Mouse (Mus musculus) lung, postnatal 0 days (tissue): Measurements from ENCODE around the gene Rab8b. TPM values are rescaled to one million over a fixed set of nuclear protein-coding genes. Genes with fewer than 3 reads are reported as not detected.
"Not testable (repeated sequence)": the region's sequence is repeated elsewhere in the genome, so short reads cannot be mapped to it uniquely, and the experiment has no call there.

Experiments used
- ATAC-seq: fragments of 200-750 bp; cut with Nextera tagmentation; 2 replicates; pipeline ENCODE4 v1.8.0; 2017; ENCODE audit warnings: moderate library complexity
- DNase-seq: peaks from one replicate; pipeline ENCODE4 v3.0.0-alpha.2; 2016; ENCODE audit warnings: low spot score
- H3K27ac ChIP-seq: fragments of 300-500 bp; sonication (generic); 2 replicates; pipeline ENCODE4 v1.5.1; 2014; ENCODE audit warnings: antibody characterized with exemption, mild to moderate bottlenecking, low read length, mixed read lengths
- H3K27me3 ChIP-seq: fragments of 300-500 bp; sonication (generic); replicated peaks from 2 replicates; pipeline ENCODE4 v1.6.1; 2014; ENCODE audit warnings: low read length, mixed read lengths; ENCODE audit not compliant: insufficient read depth
- H3K36me3 ChIP-seq: fragments of 300-500 bp; sonication (generic); 2 replicates; pipeline ENCODE4 v1.6.1; 2014; ENCODE audit warnings: low read length, mixed read lengths; ENCODE audit not compliant: insufficient read depth
- H3K4me1 ChIP-seq: fragments of 300-500 bp; sonication (generic); 2 replicates; pipeline ENCODE4 v1.6.1; 2014; ENCODE audit warnings: antibody characterized with exemption, low read depth, low read length, mixed read lengths; ENCODE audit not compliant: insufficient read depth
- H3K4me2 ChIP-seq: fragments of 300-500 bp; sonication (generic); replicated peaks from 2 replicates; pipeline ENCODE4 v1.6.1; 2014; ENCODE audit warnings: low read depth, mild to moderate bottlenecking, low read length, moderate library complexity, mixed read lengths
- H3K4me3 ChIP-seq: fragments of 300-500 bp; sonication (generic); 2 replicates; pipeline ENCODE4 v1.5.1; 2014; ENCODE audit warnings: low read depth, low read length
- H3K9ac ChIP-seq: fragments of 300-500 bp; sonication (generic); replicated peaks from 2 replicates; pipeline ENCODE4 v1.6.1; 2014; ENCODE audit warnings: low read depth, mild to moderate bottlenecking
- H3K9me3 ChIP-seq: fragments of 300-500 bp; sonication (generic); 2 replicates; pipeline ENCODE4 v1.6.1; 2016; ENCODE audit warnings: low read length, mixed read lengths
- CTCF ChIP-seq: IDR thresholded peaks from 2 replicates; pipeline ENCODE4 v1.5.1; 2016; ENCODE audit warnings: antibody characterized with exemption, mild to moderate bottlenecking
- EP300 ChIP-seq: IDR thresholded peaks from 2 replicates; pipeline ENCODE4 v1.6.1; 2016; ENCODE audit warnings: antibody characterized with exemption, mild to moderate bottlenecking, control low read depth
- WGBS: fragments of 180-500 bp; shearing (Covaris S2); extraction: QIAGEN DNeasy Blood & Tissue Kit; methylation state at CpG from one replicate; pipeline ENCODE4 v1.1.7; 2014; 5-methylcytosine and 5-hydroxymethylcytosine counted together
- polyA plus RNA-seq: library from polyadenylated mRNA; unstranded; fragments of >200 nt; fragmentation: Nextera tagmentation; extraction: Ambion mirVana; gene quantifications from 2 replicates; pipeline ENCODE4 v1.2.1, GENCODE M21; 2015

The Rab8b gene
- polyA plus RNA-seq, 1 experiment from 2014 or later: 15.6 TPM

GRCm38 (mm10) chr9:66914540-66914939 is 4.9 kb downstream of the Rab8b start:
- ATAC-seq (no peak), DNase-seq (peak; percentile 37)
- H3K9ac ChIP-seq: no peak overlapping the region
- peak overlapping the region; percentile 52 for H3K27ac ChIP-seq
- 60% methylated on average over 3 of the region's 3 CpGs for WGBS
- H3K4me1 ChIP-seq: peaks cover 10% of the 10 kb centered on the region; the same call in 1 of the 2 replicates
- no peak overlapping the region for H3K4me3 ChIP-seq
- H3K4me2 ChIP-seq: no peak overlapping the region
- no peaks in the 10 kb centered on the region for H3K27me3 ChIP-seq
- no peak for TF ChIP-seq EP300
- no peak for TF ChIP-seq CTCF
- H3K9me3 ChIP-seq: no peaks in the 10 kb centered on the region
- H3K36me3 ChIP-seq: no peaks in the 10 kb centered on the region

GRCm38 (mm10) chr9:66913254-66913934 is 6.1 kb downstream of the Rab8b start:
- not testable (repeated sequence) for H3K9me3 ChIP-seq, H3K36me3 ChIP-seq, H3K4me2 ChIP-seq, DNase-seq, H3K9ac ChIP-seq, H3K4me3 ChIP-seq, H3K27me3 ChIP-seq, H3K4me1 ChIP-seq, ATAC-seq
- peak overlapping the region; percentile 52 for H3K27ac ChIP-seq
- 87% methylated on average over 5 of the region's 5 CpGs for WGBS

- no peak overlapping the region for H3K9ac ChIP-seq
- no peak overlapping the region for H3K27ac ChIP-seq
- DNase-seq (no peak), ATAC-seq (no peak)
- H3K4me2 ChIP-seq: no peak overlapping the region
- no peaks in the 10 kb centered on the region for H3K27me3 ChIP-seq
- no peaks in the 10 kb centered on the region for H3K36me3 ChIP-seq
- TF ChIP-seq EP300 (no peak), CTCF (no peak)
- H3K4me1 ChIP-seq: peaks cover 10% of the 10 kb centered on the region; the same call in 1 of the 2 replicates
- no peak overlapping the region for H3K4me3 ChIP-seq
- no peaks in the 10 kb centered on the region for H3K9me3 ChIP-seq
Observed at GRCm38 (mm10) chr9:66912304-66912703, 7.2 kb downstream of the Rab8b start.

- H3K4me2 ChIP-seq: no peak overlapping the region
- DNase-seq (no peak), ATAC-seq (no peak)
- H3K27ac ChIP-seq: no peak overlapping the region
- no peaks in the 10 kb centered on the region for H3K27me3 ChIP-seq
- 85% methylated on average over 5 of the region's 5 CpGs for WGBS
- peaks cover 7% of the 10 kb centered on the region; the same call in 1 of the 2 replicates for H3K4me1 ChIP-seq
- TF ChIP-seq CTCF (no peak), EP300 (no peak)
- H3K36me3 ChIP-seq: no peaks in the 10 kb centered on the region
- H3K9me3 ChIP-seq: no peaks in the 10 kb centered on the region
- no peak overlapping the region for H3K9ac ChIP-seq
- no peak overlapping the region for H3K4me3 ChIP-seq
Observed at GRCm38 (mm10) chr9:66910677-66911076, 8.8 kb downstream of the Rab8b start.

GRCm38 (mm10) chr9:66909922-66910321 is 9.6 kb downstream of the Rab8b start:
- DNase-seq (no peak), ATAC-seq (no peak)
- H3K36me3 ChIP-seq: no peaks in the 10 kb centered on the region
- H3K4me2 ChIP-seq: no peak overlapping the region
- no peaks in the 10 kb centered on the region for H3K27me3 ChIP-seq
- WGBS: 75% methylated on average over 7 of the region's 7 CpGs
- no peak overlapping the region for H3K4me3 ChIP-seq
- peaks cover 2% of the 10 kb centered on the region; the same call in 1 of the 2 replicates for H3K4me1 ChIP-seq
- no peak overlapping the region for H3K27ac ChIP-seq
- TF ChIP-seq EP300: no peak
- TF ChIP-seq CTCF: no peak
- H3K9ac ChIP-seq: no peak overlapping the region
- H3K9me3 ChIP-seq: no peaks in the 10 kb centered on the region

GRCm38 (mm10) chr9:66907746-66908397 is 11.6 kb downstream of the Rab8b start:
- ATAC-seq (no peak), DNase-seq (peak; percentile 44)
- Histone ChIP-seq H3K4me2 (no peak overlapping the region), H3K27me3 (no peaks in the 10 kb centered on the region), H3K36me3 (no peaks in the 10 kb centered on the region), H3K4me1 (no peaks in the 10 kb centered on the region), H3K9ac (no peak overlapping the region), H3K9me3 (no peaks in the 10 kb centered on the region), H3K27ac (no peak overlapping the region), H3K4me3 (no peak overlapping the region)
- TF ChIP-seq EP300: no peak
- TF ChIP-seq CTCF: no peak
- 72% methylated on average over 5 of the region's 5 CpGs for WGBS
